Mouse (Mus musculus): Measurements from ENCODE around the gene Tmed8. TPM values are rescaled to one million over a fixed set of nuclear protein-coding genes. Genes with fewer than 3 reads are reported as not detected.
A peak's percentile ranks its signal among the peaks of the same experiment; 100 is the strongest.

The Tmed8 gene
- total and polyA plus RNA-seq, 3 experiments, result 27.3 to 34.8 (median 27.9) TPM

DNA sequence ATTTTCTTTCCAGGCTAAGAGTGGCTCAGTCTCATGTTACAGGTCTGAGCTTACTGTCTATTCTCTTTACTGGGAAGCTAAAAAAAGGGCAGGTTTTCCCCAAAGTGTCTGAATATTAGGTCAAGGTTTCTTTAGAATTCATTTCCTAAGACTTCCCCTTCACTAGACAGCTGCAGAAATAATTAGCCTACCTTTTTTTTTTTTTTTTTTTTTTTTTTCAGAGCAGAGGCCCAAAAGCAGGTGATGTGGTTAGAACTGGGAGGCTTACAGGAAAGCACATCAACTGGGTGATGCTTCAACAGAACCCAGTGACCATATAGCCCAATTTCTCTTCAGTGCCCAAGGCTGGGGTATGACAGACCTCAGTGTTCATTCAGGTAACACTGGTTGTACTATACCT, 3.9 kb downstream of the Tmed8 start:
- H3K9me3 ChIP-seq (replicated peaks; ENCODE audit: low read length), result no peaks in the 10 kb centered on the region
- H3K4me2 ChIP-seq (ENCODE audit: insufficient read depth, low read depth, poor library complexity, severe bottlenecking), result peak overlapping the region; percentile 98
- peaks cover 11 to 39% of the 10 kb centered on the region in 2 experiments; a peak in 3 of 4 replicates for H3K4me1 ChIP-seq (ENCODE audit: control insufficient read depth in 1 of 2, insufficient read depth in 2 of 2)
- DNase-seq (ENCODE audit: extremely low read depth), result peak; percentile 82
- peaks cover 0 to 10% of the 10 kb centered on the region in 2 experiments for H3K36me3 ChIP-seq (replicated peaks in 1 of 2; ENCODE audit: control insufficient read depth in 1 of 2, insufficient read depth in 1 of 2, low read length in 1 of 2)
- H3K79me2 ChIP-seq (replicated peaks; ENCODE audit: control insufficient read depth, extremely low read depth, insufficient read depth, poor library complexity, severe bottlenecking), result peaks cover 59% of the 10 kb centered on the region
- H3K4me3 ChIP-seq (replicated peaks in 1 of 3; ENCODE audit: low read depth in 2 of 3, low read length in 2 of 3, poor library complexity in 1 of 3), result peak overlapping the region; percentile 46 to 99 (median 96)
- H3K27ac ChIP-seq (ENCODE audit: insufficient read depth, low read depth), result peak overlapping the region; percentile 98
- TF ChIP-seq MEF2A (IDR thresholded peaks at IDR 0.05; ENCODE audit: borderline replicate concordance, low read depth, low read length) (peak; percentile 98), NRF1 (IDR thresholded peaks at IDR 0.05; ENCODE audit: low read depth, low read length) (no peak), JUN (IDR thresholded peaks at IDR 0.05; ENCODE audit: insufficient read depth, low read depth, low read length) (peak; percentile 65; the same call in 1 of the 2 replicates), SIN3A (IDR thresholded peaks at IDR 0.05; ENCODE audit: low read length) (peak; percentile 88), USF2 (conservative IDR thresholded peaks at IDR 0.05; ENCODE audit: low read depth, low read length) (no peak), PAX5 (IDR thresholded peaks at IDR 0.05; ENCODE audit: low read length) (no peak), BHLHE40 (IDR thresholded peaks at IDR 0.05; ENCODE audit: low read depth, low read length) (peak; percentile 88), USF1 (IDR thresholded peaks at IDR 0.05; ENCODE audit: low read depth, low read length) (no peak), POLR2A (IDR thresholded peaks at IDR 0.05; ENCODE audit: low read depth, low read length) (peak; percentile 48; the same call in 1 of the 2 replicates), GABPA (IDR thresholded peaks at IDR 0.05; ENCODE audit: insufficient replicate concordance, low read depth, low read length) (no peak), E2F4 (IDR thresholded peaks at IDR 0.05; ENCODE audit: insufficient replicate concordance, low read depth, low read length) (no peak), ZMIZ1 (IDR thresholded peaks at IDR 0.05; ENCODE audit: low read depth, low read length) (no peak; the same call in 1 of the 2 replicates), MXI1 (IDR thresholded peaks at IDR 0.05; ENCODE audit: low read depth, low read length) (no peak; the same call in 1 of the 2 replicates), ELF1 (IDR thresholded peaks at IDR 0.05; ENCODE audit: low read depth, low read length) (no peak; the same call in 1 of the 2 replicates), POLR2AphosphoS2 (IDR thresholded peaks at IDR 0.05; ENCODE audit: low read depth, low read length) (no peak), ZC3H11A (IDR thresholded peaks at IDR 0.05; ENCODE audit: low read depth, low read length) (no peak), MAFK (IDR thresholded peaks at IDR 0.05; ENCODE audit: insufficient replicate concordance, low read length) (0 out of 2 replicates have a peak, but pooled peaks have one; percentile 72), IRF4 (IDR thresholded peaks at IDR 0.05; ENCODE audit: low read depth, low read length) (peak; percentile 90), KAT2A (IDR thresholded peaks at IDR 0.05; ENCODE audit: insufficient replicate concordance, low read length) (no peak), UBTF (IDR thresholded peaks at IDR 0.05; ENCODE audit: low read depth, low read length) (0 out of 2 replicates have a peak, but pooled peaks have one; percentile 65), EP300 (IDR thresholded peaks at IDR 0.05; ENCODE audit: low read length) (peak; percentile 97), NELFE (IDR thresholded peaks at IDR 0.05; ENCODE audit: low read depth, low read length) (no peak), TCF12 (IDR thresholded peaks at IDR 0.05; ENCODE audit: low read depth, low read length) (peak; percentile 97), TBP (conservative IDR thresholded peaks at IDR 0.05; ENCODE audit: low read depth, low read length) (peak; percentile 70; the same call in 1 of the 2 replicates), ETS1 (conservative IDR thresholded peaks at IDR 0.05; ENCODE audit: low read depth, low read length) (peak; percentile 94), CHD1 (IDR thresholded peaks at IDR 0.05; ENCODE audit: low read depth, low read length) (no peak), MAZ (IDR thresholded peaks at IDR 0.05; ENCODE audit: low read depth, low read length) (peak; percentile 62; the same call in 1 of the 2 replicates), RAD21 (IDR thresholded peaks at IDR 0.05; ENCODE audit: low read depth, low read length) (no peak; the same call in 1 of the 2 replicates), ZNF384 (IDR thresholded peaks at IDR 0.05; ENCODE audit: low read depth, low read length) (peak; percentile 100), RCOR1 (conservative IDR thresholded peaks at IDR 0.05; ENCODE audit: low read depth, low read length) (peak; percentile 67; the same call in 1 of the 2 replicates), CHD2 (IDR thresholded peaks at IDR 0.05; ENCODE audit: low read length) (0 out of 2 replicates have a peak, but pooled peaks have one; percentile 13), MYC (IDR thresholded peaks at IDR 0.05; ENCODE audit: low read depth, low read length) (peak; percentile 36; the same call in 1 of the 2 replicates), HCFC1 (IDR thresholded peaks at IDR 0.05; ENCODE audit: low read depth, low read length) (peak; percentile 40; the same call in 1 of the 2 replicates), CTCF (conservative IDR thresholded peaks at IDR 0.05 in 1 of 2, IDR thresholded peaks at IDR 0.05 in 1 of 2; ENCODE audit: low read depth in 2 of 2, low read length in 2 of 2) (no peak), JUND (conservative IDR thresholded peaks at IDR 0.05; ENCODE audit: low read depth, low read length) (peak; percentile 63), ZKSCAN1 (IDR thresholded peaks at IDR 0.05; ENCODE audit: borderline replicate concordance, low read depth, low read length) (no peak; the same call in 1 of the 2 replicates), MAX (IDR thresholded peaks at IDR 0.05; ENCODE audit: low read length) (no peak), SMC3 (IDR thresholded peaks at IDR 0.05; ENCODE audit: low read depth, low read length) (no peak)
- in situ Hi-C loops (cut with MboI; ENCODE audit: low pct_ligation_motif_present, low pct_unique_long_range_greater_than_20kb, low sequenced_read_pairs) (no loop called here), dilution Hi-C loops (cut with MboI; ENCODE audit: extremely low pct_ligation_motif_present, extremely low pct_unique_long_range_greater_than_20kb, low sequenced_read_pairs) (no loop called here)
- H3K9ac ChIP-seq (ENCODE audit: insufficient read depth, low read depth), result peak overlapping the region; percentile 98; the same call in 1 of the 2 replicates
- H3K27me3 ChIP-seq (replicated peaks), result no peaks in the 10 kb centered on the region

Data from CH12.LX (cell line).